Mouse (Mus musculus): ENCODE data around the gene Myo18a. TPM values are rescaled to one million over a fixed set of nuclear protein-coding genes. Genes with fewer than 3 reads are reported as not detected.

Myo18a gene
- polyA plus RNA-seq, 1 experiment from 2014 or later, result 43.7 TPM

- Histone ChIP-seq H3K4me2 (no peak overlapping the region), H3K4me3 (no peak overlapping the region), H3K36me3 (0 out of 2 replicates have a peak, but pooled peaks cover 3% of the 10 kb centered on the region), H3K9ac (no peak overlapping the region), H3K9me3 (no peaks in the 10 kb centered on the region), H3K4me1 (replicated peaks) (peaks cover 33% of the 10 kb centered on the region), H3K27me3 (no peaks in the 10 kb centered on the region), H3K27ac (replicated peaks) (no peak overlapping the region)
- no peak for ATAC-seq (ENCODE audit: low FRiP score, low read depth)
- 67% methylated on average over 12 of the region's 12 CpGs for WGBS
Observed at GRCm38 (mm10) chr11:77864771-77865170, 101.7 kb downstream of the Myo18a start.

DNA sequence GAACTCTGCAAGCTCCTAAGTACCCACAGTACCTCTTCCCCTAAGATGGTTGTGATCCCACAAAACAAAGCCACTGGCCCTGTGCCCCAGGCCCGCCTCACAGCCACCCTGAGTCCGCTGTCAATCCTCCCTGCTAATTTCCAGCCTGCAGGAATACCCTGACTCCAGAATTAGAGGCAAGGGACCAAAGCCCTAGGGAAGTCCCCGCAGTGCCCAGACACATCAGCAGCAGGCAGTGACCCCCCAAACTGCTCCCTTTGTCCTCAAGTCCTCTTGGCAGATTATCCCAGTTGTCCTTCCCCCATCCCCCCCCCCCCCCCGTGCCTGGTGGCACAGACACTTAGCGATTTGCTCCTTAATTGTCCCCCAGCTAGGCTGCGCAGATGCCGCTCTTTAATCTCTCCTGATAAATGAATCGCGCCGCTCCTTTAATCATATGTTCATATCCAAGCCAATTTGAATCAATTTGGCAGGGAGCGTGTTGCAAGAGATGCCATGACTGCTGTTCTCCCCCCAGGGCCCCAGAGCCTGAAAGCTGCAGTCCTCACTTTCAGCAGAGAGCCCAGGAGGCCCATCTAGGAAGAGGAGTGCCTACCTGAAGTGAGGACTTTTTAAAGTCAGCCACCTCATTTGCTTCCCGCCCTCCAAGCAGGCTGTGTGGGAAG lies 104.5 kb downstream of the Myo18a start:
- no peaks in the 10 kb centered on the region for H3K9me3 ChIP-seq
- H3K27me3 ChIP-seq, result no peaks in the 10 kb centered on the region
- no peak overlapping the region for H3K4me3 ChIP-seq
- ATAC-seq (ENCODE audit: low FRiP score, low read depth), result no peak
- peaks cover 40% of the 10 kb centered on the region for H3K4me1 ChIP-seq (replicated peaks)
- H3K9ac ChIP-seq, result no peak overlapping the region
- H3K27ac ChIP-seq (replicated peaks), result 0 out of 2 replicates have a peak overlapping the region, but pooled peaks have one; percentile 61
- no peak overlapping the region for H3K4me2 ChIP-seq
- no peaks in the 10 kb centered on the region for H3K36me3 ChIP-seq
- WGBS, result 13% methylated on average over 11 of the region's 12 CpGs

DNA sequence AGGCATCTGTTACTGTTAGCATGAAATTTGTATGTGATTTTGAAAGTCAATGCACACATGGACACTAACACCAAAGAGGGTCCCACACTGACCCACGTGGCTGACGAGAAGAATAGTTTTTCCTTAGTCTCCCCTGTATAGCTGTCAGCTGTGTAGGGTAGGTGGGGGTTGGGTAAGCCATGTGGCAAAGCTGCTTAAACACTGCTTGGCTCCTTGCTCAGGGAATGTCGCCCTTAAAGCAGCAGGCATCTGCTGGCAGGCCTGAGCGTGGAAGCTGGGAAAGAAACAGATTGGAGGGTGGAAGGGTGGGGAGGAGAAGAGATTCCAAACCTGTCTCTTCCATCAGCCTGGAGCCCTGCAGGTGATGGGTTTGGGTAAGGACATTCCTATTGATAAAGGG lies 108.4 kb downstream of the Myo18a start:
- H3K27me3 ChIP-seq, result no peaks in the 10 kb centered on the region
- peak; percentile 60 for ATAC-seq (ENCODE audit: low FRiP score, low read depth)
- 18% methylated on average over 4 of the region's 4 CpGs for WGBS
- H3K27ac ChIP-seq (replicated peaks), result peak overlapping the region; percentile 57
- peaks cover 63% of the 10 kb centered on the region for H3K4me1 ChIP-seq (replicated peaks)
- H3K36me3 ChIP-seq, result no peaks in the 10 kb centered on the region
- H3K9ac ChIP-seq, result no peak overlapping the region
- H3K4me3 ChIP-seq, result no peak overlapping the region
- H3K4me2 ChIP-seq, result no peak overlapping the region
- no peaks in the 10 kb centered on the region for H3K9me3 ChIP-seq

DNA sequence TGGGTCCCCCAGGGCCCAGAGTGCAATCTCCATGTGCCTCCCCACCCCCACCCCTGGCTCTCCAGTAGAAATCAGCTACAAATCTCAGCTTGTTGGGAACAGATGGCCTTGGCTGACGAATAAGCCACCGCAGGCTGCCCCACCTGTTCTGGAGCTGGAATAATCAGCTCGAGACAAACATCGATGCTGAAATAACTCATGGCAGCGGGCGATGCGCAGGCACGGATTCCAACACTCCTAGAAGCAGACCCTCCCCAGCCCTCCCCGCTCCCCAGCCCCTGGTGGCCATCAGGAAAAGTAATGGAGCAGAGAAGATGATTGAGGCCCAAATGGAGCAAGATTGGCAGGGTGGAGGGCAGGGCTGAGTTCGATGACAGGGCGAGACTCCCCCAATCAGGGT lies 109.2 kb downstream of the Myo18a start:
- peak overlapping the region; percentile 77 for H3K27ac ChIP-seq (replicated peaks)
- H3K4me3 ChIP-seq, result no peak overlapping the region
- no peak overlapping the region for H3K9ac ChIP-seq
- H3K9me3 ChIP-seq, result no peaks in the 10 kb centered on the region
- WGBS, result 4% methylated on average over 11 of the region's 11 CpGs
- no peaks in the 10 kb centered on the region for H3K36me3 ChIP-seq
- H3K4me1 ChIP-seq (replicated peaks), result peaks cover 62% of the 10 kb centered on the region
- H3K4me2 ChIP-seq, result peak overlapping the region; percentile 37
- H3K27me3 ChIP-seq, result no peaks in the 10 kb centered on the region
- peak; percentile 37 for ATAC-seq (ENCODE audit: low FRiP score, low read depth)

- ATAC-seq (ENCODE audit: low FRiP score, low read depth), result peak; percentile 43
- Histone ChIP-seq H3K36me3 (no peaks in the 10 kb centered on the region), H3K27me3 (no peaks in the 10 kb centered on the region), H3K9ac (no peak overlapping the region), H3K27ac (replicated peaks) (peak overlapping the region; percentile 77), H3K4me1 (replicated peaks) (peaks cover 58% of the 10 kb centered on the region), H3K4me3 (no peak overlapping the region), H3K9me3 (no peaks in the 10 kb centered on the region), H3K4me2 (peak overlapping the region; percentile 37)
- 9% methylated on average over 7 of the region's 7 CpGs for WGBS
Observed at GRCm38 (mm10) chr11:77872685-77873084, 109.6 kb downstream of the Myo18a start.

DNA sequence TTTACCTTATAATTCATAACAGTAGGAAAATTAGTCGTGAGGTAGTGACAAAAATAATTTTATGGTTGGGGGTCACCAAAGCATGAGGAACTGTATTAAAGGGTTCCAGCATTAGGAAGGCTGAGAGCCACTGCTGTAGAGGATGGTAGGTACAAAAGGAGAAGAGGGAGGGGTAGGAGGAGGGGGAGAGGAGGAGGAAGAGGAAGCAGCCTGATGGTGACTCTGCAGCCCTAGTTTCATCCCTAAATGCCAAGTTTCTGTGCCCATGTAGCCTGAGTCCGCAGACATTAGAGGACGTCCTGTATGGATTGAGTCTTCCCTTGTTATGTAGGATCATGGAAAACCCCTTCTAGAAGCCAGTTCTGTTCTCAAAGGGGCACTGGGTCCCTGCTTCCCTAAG lies 110.1 kb downstream of the Myo18a start:
- no peaks in the 10 kb centered on the region for H3K9me3 ChIP-seq
- H3K27ac ChIP-seq (replicated peaks), result peak overlapping the region; percentile 77
- H3K9ac ChIP-seq, result no peak overlapping the region
- 49% methylated on average over 3 of the region's 3 CpGs for WGBS
- H3K4me1 ChIP-seq (replicated peaks), result peaks cover 53% of the 10 kb centered on the region
- no peak overlapping the region for H3K4me3 ChIP-seq
- H3K4me2 ChIP-seq, result no peak overlapping the region
- H3K27me3 ChIP-seq, result no peaks in the 10 kb centered on the region
- no peak for ATAC-seq (ENCODE audit: low FRiP score, low read depth)
- H3K36me3 ChIP-seq, result no peaks in the 10 kb centered on the region

GRCm38 (mm10) chr11:77874685-77875231 lies 111.7 kb downstream of the Myo18a start:
- H3K36me3 ChIP-seq, result no peaks in the 10 kb centered on the region
- peaks cover 49% of the 10 kb centered on the region for H3K4me1 ChIP-seq (replicated peaks)
- no peak overlapping the region for H3K4me2 ChIP-seq
- WGBS, result 44% methylated on average over 6 of the region's 6 CpGs
- no peaks in the 10 kb centered on the region for H3K27me3 ChIP-seq
- H3K27ac ChIP-seq (replicated peaks), result no peak overlapping the region
- no peak for ATAC-seq (ENCODE audit: low FRiP score, low read depth)
- H3K4me3 ChIP-seq, result no peak overlapping the region
- H3K9ac ChIP-seq, result no peak overlapping the region
- H3K9me3 ChIP-seq, result no peaks in the 10 kb centered on the region

GRCm38 (mm10) chr11:77875269-77875668 lies 112.2 kb downstream of the Myo18a start:
- WGBS, result 21% methylated on average over 5 of the region's 5 CpGs
- 0 out of 2 replicates have a peak, but pooled peaks have one; percentile 9 for ATAC-seq (ENCODE audit: low FRiP score, low read depth)
- Histone ChIP-seq H3K27me3 (no peaks in the 10 kb centered on the region), H3K36me3 (no peaks in the 10 kb centered on the region), H3K27ac (replicated peaks) (0 out of 2 replicates have a peak overlapping the region, but pooled peaks have one; percentile 7), H3K4me2 (no peak overlapping the region), H3K9me3 (no peaks in the 10 kb centered on the region), H3K4me3 (no peak overlapping the region), H3K4me1 (replicated peaks) (peaks cover 53% of the 10 kb centered on the region), H3K9ac (no peak overlapping the region)

DNA sequence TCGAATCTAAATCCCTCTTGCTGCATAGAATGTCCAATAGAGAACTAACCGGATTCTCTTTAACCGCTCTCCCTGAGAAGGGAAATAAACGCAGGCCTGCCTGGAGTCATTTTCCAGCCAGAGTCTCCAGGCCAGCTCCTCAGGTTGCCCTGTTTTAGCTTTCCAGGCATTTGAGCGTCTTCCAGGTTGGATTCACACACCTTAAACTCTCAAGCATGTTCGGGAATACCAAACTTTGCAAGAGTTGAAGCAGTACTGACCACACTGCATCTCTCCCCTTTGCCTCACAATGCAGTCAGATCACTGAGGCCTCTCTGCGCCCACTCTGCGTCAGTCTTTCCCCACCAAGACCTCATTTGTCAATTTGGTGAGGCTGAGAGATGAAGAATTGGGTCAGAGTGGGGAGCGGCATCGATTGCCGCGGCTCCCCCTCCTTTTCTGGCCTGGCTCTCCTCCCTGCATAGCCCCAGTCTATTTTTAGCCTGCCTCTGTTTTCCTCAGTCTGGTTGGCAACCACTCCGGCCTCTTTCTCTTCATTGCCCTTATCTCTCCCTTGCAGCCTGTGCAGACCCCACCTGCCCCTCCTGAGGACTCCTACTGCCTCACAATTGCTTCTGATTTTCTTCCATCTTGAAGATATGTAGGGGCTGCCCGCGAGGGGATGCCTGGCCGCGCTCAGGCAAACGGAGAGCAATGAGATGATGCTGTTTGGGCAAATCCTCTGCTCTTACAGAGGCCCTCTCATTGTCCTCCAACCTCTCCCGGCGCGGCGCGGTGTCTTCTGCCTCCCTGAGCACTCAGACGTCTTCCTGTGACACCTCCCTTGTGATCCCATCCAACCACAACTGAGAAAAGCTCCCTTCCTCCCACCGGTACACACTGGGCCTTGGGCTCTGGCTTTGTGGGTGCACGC lies 113.1 kb downstream of the Myo18a start:
- no peak overlapping the region for H3K9ac ChIP-seq

DNA sequence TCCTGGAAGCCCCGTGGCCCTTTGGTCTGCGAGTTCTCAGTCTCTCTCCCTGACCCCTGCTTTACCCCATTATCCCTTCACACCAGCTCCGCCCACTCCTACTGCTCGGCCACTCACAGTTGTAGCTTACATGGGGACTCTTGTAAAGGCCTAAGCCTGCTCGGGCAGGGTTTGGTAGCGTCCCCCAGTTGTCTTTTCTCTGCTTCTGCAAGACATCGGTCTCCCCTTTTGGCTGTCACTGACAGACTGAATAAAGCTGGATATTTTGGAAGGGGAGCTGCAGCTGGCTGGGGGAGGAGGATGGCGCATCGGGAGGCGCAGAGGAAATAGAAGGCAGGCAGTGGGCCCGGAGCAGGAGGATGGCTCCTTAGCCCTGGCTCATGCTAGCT lies 113.7 kb downstream of the Myo18a start:
- H3K4me3 ChIP-seq, result no peak overlapping the region
- no peak overlapping the region for H3K4me2 ChIP-seq
- H3K27ac ChIP-seq (replicated peaks), result peak overlapping the region; percentile 46
- peaks cover 45% of the 10 kb centered on the region for H3K4me1 ChIP-seq (replicated peaks)
- 0 out of 2 replicates have a peak, but pooled peaks have one; percentile 16 for ATAC-seq (ENCODE audit: low FRiP score, low read depth)
- H3K36me3 ChIP-seq, result no peaks in the 10 kb centered on the region
- 44% methylated on average over 11 of the region's 11 CpGs for WGBS
- no peak overlapping the region for H3K9ac ChIP-seq
- H3K27me3 ChIP-seq, result no peaks in the 10 kb centered on the region
- H3K9me3 ChIP-seq, result no peaks in the 10 kb centered on the region

More for the DNA sequence above, 113.1 kb downstream of the Myo18a start:
- H3K4me2 ChIP-seq, result no peak overlapping the region
- no peaks in the 10 kb centered on the region for H3K9me3 ChIP-seq
- H3K36me3 ChIP-seq, result no peaks in the 10 kb centered on the region
- peak overlapping the region; percentile 46 for H3K27ac ChIP-seq (replicated peaks)
- H3K27me3 ChIP-seq, result no peaks in the 10 kb centered on the region
- 45% methylated on average over 26 of the region's 26 CpGs for WGBS
- no peak overlapping the region for H3K4me3 ChIP-seq
- peak; percentile 20; the same call in 1 of the 2 replicates for ATAC-seq (ENCODE audit: low FRiP score, low read depth)
- peaks cover 51% of the 10 kb centered on the region for H3K4me1 ChIP-seq (replicated peaks)

DNA sequence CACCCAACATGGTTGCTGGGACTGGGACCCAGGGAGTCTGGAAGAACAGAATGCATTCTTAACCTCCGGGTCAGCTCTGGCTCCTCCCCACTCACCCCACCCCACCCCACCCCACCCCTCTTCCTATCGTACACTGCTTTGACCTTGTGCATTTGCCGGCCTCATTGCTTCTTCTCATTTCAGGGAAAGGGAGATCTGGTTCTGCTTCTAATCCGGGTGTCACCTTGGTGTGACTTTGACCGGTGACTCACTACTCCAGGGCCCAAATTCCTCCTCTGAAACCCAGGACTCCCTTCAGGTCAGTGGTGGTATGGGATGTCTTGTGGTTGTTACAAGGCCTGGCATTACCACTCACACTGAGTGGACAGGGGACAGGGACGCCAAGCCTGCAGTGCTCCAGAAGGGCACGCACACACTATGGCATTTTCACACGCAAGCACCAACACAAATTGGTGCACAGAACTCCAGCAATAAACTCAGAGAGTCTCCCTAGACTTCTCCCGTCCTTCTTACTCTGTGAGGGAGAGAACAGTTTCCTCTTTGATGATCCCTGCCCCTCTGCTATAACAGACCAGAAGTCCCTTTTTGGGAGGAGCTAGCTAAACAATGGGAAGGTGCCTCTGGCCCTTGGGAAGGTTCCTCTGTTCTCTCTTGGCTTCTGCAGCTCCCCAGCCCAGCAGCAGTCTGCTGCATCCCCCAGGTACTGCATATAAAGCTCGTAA lies 121.6 kb downstream of the Myo18a start:
- Histone ChIP-seq H3K4me2 (no peak overlapping the region), H3K9ac (no peak overlapping the region), H3K27ac (replicated peaks) (peak overlapping the region; percentile 74), H3K4me1 (replicated peaks) (peaks cover 51% of the 10 kb centered on the region), H3K36me3 (no peaks in the 10 kb centered on the region), H3K9me3 (no peaks in the 10 kb centered on the region), H3K27me3 (0 out of 2 replicates have a peak, but pooled peaks cover 6% of the 10 kb centered on the region), H3K4me3 (no peak overlapping the region)
- 30% methylated on average over 9 of the region's 10 CpGs for WGBS
- peak; percentile 23 for ATAC-seq (ENCODE audit: low FRiP score, low read depth)
